Mouse (Mus musculus): ENCODE results near the gene Pmf1.

The Pmf1 gene

GRCm38 (mm10) chr3:88409741-88410644, at the start of gene Pmf1:
Pmf1 (minus strand) TSS chr3:88410331.
- peak; percentile 93 for DNase-seq (ENCODE audit: low read depth, low spot score)

- no peak for DNase-seq (ENCODE audit: low read depth, low spot score)
Measured at GRCm38 (mm10) chr3:88458778-88459219, 48.7 kb upstream of the Pmf1 start.

GRCm38 (mm10) chr3:88456746-88457532, 46.8 kb upstream of the Pmf1 start:
- peak; percentile 25 for DNase-seq (ENCODE audit: low read depth, low spot score)

- no peak for DNase-seq (ENCODE audit: low read depth, low spot score)
Measured at GRCm38 (mm10) chr3:88456313-88456712, 46.2 kb upstream of the Pmf1 start.

GRCm38 (mm10) chr3:88455588-88456264, 45.6 kb upstream of the Pmf1 start:
- no peak for DNase-seq (ENCODE audit: low read depth, low spot score)

- DNase-seq (ENCODE audit: low read depth, low spot score), result no peak
Measured at GRCm38 (mm10) chr3:88454762-88455587, 44.8 kb upstream of the Pmf1 start.

GRCm38 (mm10) chr3:88453986-88454385, 43.9 kb upstream of the Pmf1 start:
- no peak for DNase-seq (ENCODE audit: low read depth, low spot score)

GRCm38 (mm10) chr3:88453369-88453768, 43.2 kb upstream of the Pmf1 start:
- no peak for DNase-seq (ENCODE audit: low read depth, low spot score)

GRCm38 (mm10) chr3:88452716-88453115, 42.6 kb upstream of the Pmf1 start:
- no peak for DNase-seq (ENCODE audit: low read depth, low spot score)

- no peak for DNase-seq (ENCODE audit: low read depth, low spot score)
Measured at GRCm38 (mm10) chr3:88452246-88452645, 42.1 kb upstream of the Pmf1 start.

- no peak for DNase-seq (ENCODE audit: low read depth, low spot score)
Measured at GRCm38 (mm10) chr3:88450379-88451131, 40.4 kb upstream of the Pmf1 start.

GRCm38 (mm10) chr3:88449395-88450023, 39.4 kb upstream of the Pmf1 start:
- DNase-seq (ENCODE audit: low read depth, low spot score), result no peak

GRCm38 (mm10) chr3:88448443-88448842, 38.3 kb upstream of the Pmf1 start:
- no peak for DNase-seq (ENCODE audit: low read depth, low spot score)

GRCm38 (mm10) chr3:88447676-88448183, 37.6 kb upstream of the Pmf1 start:
- no peak for DNase-seq (ENCODE audit: low read depth, low spot score)

GRCm38 (mm10) chr3:88446471-88447123, 36.5 kb upstream of the Pmf1 start:
- peak; percentile 66 for DNase-seq (ENCODE audit: low read depth, low spot score)

GRCm38 (mm10) chr3:88442888-88443287, 32.8 kb upstream of the Pmf1 start:
- peak; percentile 26 for DNase-seq (ENCODE audit: low read depth, low spot score)

GRCm38 (mm10) chr3:88442488-88442887, 32.4 kb upstream of the Pmf1 start:
- no peak for DNase-seq (ENCODE audit: low read depth, low spot score)

GRCm38 (mm10) chr3:88440500-88441381, 30.6 kb upstream of the Pmf1 start:
- peak; percentile 67 for DNase-seq (ENCODE audit: low read depth, low spot score)

All from 3T3-L1 (cell line).